In genomic region chr8:114870410-114870809, GRCm38 (mm10) we compare ENCODE assay signal across 16 mouse cellular contexts.
"Had no signal": no experiment of that assay in that cellular context is flagged by ENCODE, and none has a peak within 500 bp of the region (broad histone marks: within the 10 kb centered on the region; RNA-seq: fewer than 3 reads in every experiment).

No protein-coding gene starts in this region.

- H3K27ac ChIP-seq: liver, embryonic 14.5 days; midbrain, embryonic 10.5 days; midbrain, embryonic 12.5 days; neural tube, embryonic 13.5 days; neural tube, embryonic 15.5 days had no signal

- DNase-seq: lung, adult 18-20 months; lung, embryonic 14.5 days; lung, postnatal 10 days; lung, postnatal 4 days; midbrain, embryonic 14.5 days; retina, postnatal 1 day; right cerebral cortex, adult 18-20 months; right cerebral cortex, postnatal 25 days; right cerebral cortex, postnatal 4 days; spleen, adult 18-20 months had no signal

- H3K4me1 ChIP-seq: neural tube, embryonic 15.5 days had no signal

- H3K36me3 ChIP-seq: midbrain, embryonic 10.5 days; midbrain, embryonic 12.5 days; neural tube, embryonic 13.5 days; neural tube, embryonic 15.5 days had no signal

- H3K4me3 ChIP-seq: midbrain, embryonic 10.5 days; midbrain, embryonic 12.5 days; myocyte; neural tube, embryonic 13.5 days; neural tube, embryonic 15.5 days had no signal

- H3K9me3 ChIP-seq: midbrain, embryonic 12.5 days; neural tube, embryonic 13.5 days had no signal

- H3K27me3 ChIP-seq: midbrain, embryonic 12.5 days; neural tube, embryonic 13.5 days; neural tube, embryonic 15.5 days had no signal
